Mouse (Mus musculus): ENCODE measurements around the gene Pqlc2.

GRCm38 (mm10) chr4:139262981-139263380 lies 47.5 kb downstream of the Pqlc2 start:
- TF ChIP-seq GATA1 (IDR thresholded peaks at IDR 0.05; ENCODE audit: low read length) (no peak), TAL1 (IDR thresholded peaks at IDR 0.05; ENCODE audit: low read length) (no peak)

Data from erythroblast, embryonic 14.5 days (primary cell).